Mouse (Mus musculus) lung, embryonic 15.5 days (tissue): ENCODE results near the gene Rflna. TPM values are rescaled to one million over a fixed set of nuclear protein-coding genes. Genes with fewer than 3 reads are reported as not detected.

Experiments
- ATAC-seq: fragments of 200-750 bp; cut with Nextera tagmentation; 2 replicates; pipeline ENCODE4 v1.8.0; 2017; ENCODE audit warnings: moderate number of reproducible peaks, borderline replicate concordance; ENCODE audit not compliant: low FRiP score, low TSS enrichment; ENCODE audit errors: extremely low read depth
- H3K27ac ChIP-seq: fragments of 300-500 bp; sonication (generic); 2 replicates; pipeline ENCODE4 v1.5.1; 2015; ENCODE audit warnings: moderate library complexity, mild to moderate bottlenecking, inconsistent platforms
- H3K27me3 ChIP-seq: fragments of 300-500 bp; sonication (generic); 2 replicates; pipeline ENCODE4 v1.6.1; 2015; ENCODE audit warnings: inconsistent platforms
- H3K36me3 ChIP-seq: fragments of 300-500 bp; sonication (generic); 2 replicates; pipeline ENCODE4 v1.6.1; 2015; ENCODE audit warnings: inconsistent platforms
- H3K4me1 ChIP-seq: fragments of 300-500 bp; sonication (generic); 2 replicates; pipeline ENCODE4 v1.6.1; 2015; ENCODE audit warnings: inconsistent platforms
- H3K4me2 ChIP-seq: fragments of 300-500 bp; sonication (generic); 2 replicates; pipeline ENCODE4 v1.6.1; 2015; ENCODE audit warnings: inconsistent platforms, mild to moderate bottlenecking, moderate library complexity
- H3K4me3 ChIP-seq: fragments of 300-500 bp; sonication (generic); 2 replicates; pipeline ENCODE4 v1.5.1; 2015; ENCODE audit warnings: mild to moderate bottlenecking, inconsistent platforms
- H3K9ac ChIP-seq: fragments of 300-500 bp; sonication (generic); 2 replicates; pipeline ENCODE4 v1.6.1; 2015; ENCODE audit warnings: inconsistent platforms
- H3K9me3 ChIP-seq: fragments of 300-500 bp; sonication (generic); 2 replicates; pipeline ENCODE4 v1.6.1; 2016; ENCODE audit warnings: inconsistent platforms
- WGBS: fragments of 180-500 bp; shearing (Covaris S2); methylation state at CpG from one replicate; pipeline ENCODE4 v1.1.7; 2015; 5-methylcytosine and 5-hydroxymethylcytosine counted together
- polyA plus RNA-seq: library from polyadenylated mRNA; unstranded; fragments of >200 nt; fragmentation: Nextera tagmentation; extraction: Ambion mirVana; gene quantifications from 2 replicates; pipeline ENCODE4 v1.2.1, GENCODE M21; 2015

Rflna gene
- polyA plus RNA-seq, 1 experiment from 2014 or later = 7.7 TPM

DNA sequence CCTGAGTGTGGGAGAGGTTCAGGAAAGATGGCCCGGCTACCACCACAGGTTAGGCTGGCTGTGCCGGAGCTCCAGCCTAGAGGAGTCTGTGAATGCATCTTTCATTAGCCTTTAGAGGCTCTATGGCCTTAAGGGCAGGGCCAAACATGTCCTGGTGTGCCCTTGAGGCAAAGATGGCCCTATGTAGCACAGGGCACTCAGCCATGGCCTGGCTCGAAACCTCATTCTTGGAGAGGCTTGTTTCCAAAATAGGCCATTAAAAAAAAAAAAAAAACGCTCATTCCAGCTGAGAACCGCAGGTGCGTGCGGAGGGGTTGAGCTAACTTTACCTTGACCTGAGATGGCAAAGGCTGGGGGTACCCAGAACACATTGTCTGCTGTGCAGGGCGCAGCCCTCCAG lies 8.6 kb downstream of the Rflna start:
- 90% methylated on average over 8 of the region's 8 CpGs for WGBS
- H3K36me3 ChIP-seq = peaks cover 12% of the 10 kb centered on the region

DNA sequence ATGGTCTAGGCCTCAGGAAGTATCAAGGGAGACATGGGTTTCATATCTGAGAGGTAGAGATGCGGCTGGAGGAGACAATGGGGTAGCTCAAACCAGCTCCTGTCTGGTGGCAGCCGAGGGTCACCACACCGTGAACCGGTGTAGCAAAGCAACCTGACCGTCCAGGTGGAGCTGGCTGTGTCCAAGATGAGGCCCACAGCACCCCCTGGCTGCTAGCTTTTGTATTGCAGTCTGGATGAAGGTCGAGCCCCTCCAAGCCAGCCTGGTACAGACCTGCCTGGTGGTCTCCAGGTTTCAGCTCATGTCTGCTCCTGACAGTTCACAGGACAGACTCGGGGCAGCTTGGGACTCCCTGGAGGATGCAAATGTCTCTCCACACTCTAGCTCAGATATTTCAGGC lies 11.5 kb downstream of the Rflna start:
- Histone ChIP-seq H3K27me3 (no peaks in the 10 kb centered on the region), H3K27ac (no peak overlapping the region), H3K9ac (no peak overlapping the region), H3K4me3 (no peak overlapping the region), H3K4me2 (no peak overlapping the region), H3K9me3 (no peaks in the 10 kb centered on the region), H3K36me3 (peaks cover 40% of the 10 kb centered on the region), H3K4me1 (no peaks in the 10 kb centered on the region)
- no peak for ATAC-seq
- WGBS = 47% methylated on average over 7 of the region's 7 CpGs

More for the DNA sequence above, 8.6 kb downstream of the Rflna start:
- no peak overlapping the region for H3K4me2 ChIP-seq
- H3K9ac ChIP-seq = no peak overlapping the region
- H3K27me3 ChIP-seq = no peaks in the 10 kb centered on the region
- no peak for ATAC-seq
- H3K4me1 ChIP-seq = peaks cover 10% of the 10 kb centered on the region
- no peaks in the 10 kb centered on the region for H3K9me3 ChIP-seq
- no peak overlapping the region for H3K4me3 ChIP-seq
- H3K27ac ChIP-seq = no peak overlapping the region

DNA sequence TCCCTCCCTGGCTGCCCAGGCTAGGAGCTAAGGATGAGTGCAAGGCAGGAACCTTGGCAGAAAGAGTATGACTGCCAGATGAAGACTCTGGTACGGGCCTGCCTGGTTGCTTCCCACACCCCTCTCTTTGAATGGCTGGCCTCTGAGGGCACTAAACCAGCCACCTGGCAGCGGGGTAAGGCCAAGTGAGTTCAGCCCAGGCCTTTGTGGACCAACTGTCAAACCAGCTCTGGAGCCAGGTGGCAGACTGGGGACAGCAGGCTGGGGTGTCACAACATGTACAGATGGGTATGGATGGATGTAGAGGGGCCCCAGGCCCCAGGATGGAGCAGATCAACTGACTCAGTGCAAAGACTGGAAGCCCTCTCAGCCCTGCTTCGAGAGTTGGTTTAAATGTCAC lies 12.0 kb downstream of the Rflna start:
- Histone ChIP-seq H3K4me3 (no peak overlapping the region), H3K27me3 (no peaks in the 10 kb centered on the region), H3K36me3 (peaks cover 44% of the 10 kb centered on the region), H3K4me1 (no peaks in the 10 kb centered on the region), H3K4me2 (no peak overlapping the region), H3K9me3 (no peaks in the 10 kb centered on the region), H3K9ac (no peak overlapping the region), H3K27ac (no peak overlapping the region)
- ATAC-seq = no peak
- WGBS = 85% methylated on average over 3 of the region's 3 CpGs

DNA sequence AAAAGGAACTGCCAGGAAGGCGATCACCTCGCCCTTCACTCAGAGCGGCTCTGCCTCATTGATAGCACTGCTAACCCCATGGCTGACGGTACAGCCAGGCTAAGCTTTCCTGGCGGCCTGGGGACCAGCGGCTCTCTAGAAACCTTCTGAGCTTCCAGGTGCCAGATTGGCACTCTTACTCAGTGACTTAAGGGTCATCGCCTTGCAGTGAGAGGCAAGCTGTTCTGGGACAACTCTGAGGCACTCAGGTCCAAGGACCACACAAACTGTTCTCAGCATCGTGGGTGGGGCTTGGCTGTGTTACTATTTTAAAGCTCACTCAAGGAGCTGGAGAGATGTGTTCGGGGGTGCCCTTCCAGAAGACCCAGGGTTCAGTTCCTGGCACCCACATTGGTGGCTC lies 12.6 kb downstream of the Rflna start:
- peaks cover 44% of the 10 kb centered on the region for H3K36me3 ChIP-seq

DNA sequence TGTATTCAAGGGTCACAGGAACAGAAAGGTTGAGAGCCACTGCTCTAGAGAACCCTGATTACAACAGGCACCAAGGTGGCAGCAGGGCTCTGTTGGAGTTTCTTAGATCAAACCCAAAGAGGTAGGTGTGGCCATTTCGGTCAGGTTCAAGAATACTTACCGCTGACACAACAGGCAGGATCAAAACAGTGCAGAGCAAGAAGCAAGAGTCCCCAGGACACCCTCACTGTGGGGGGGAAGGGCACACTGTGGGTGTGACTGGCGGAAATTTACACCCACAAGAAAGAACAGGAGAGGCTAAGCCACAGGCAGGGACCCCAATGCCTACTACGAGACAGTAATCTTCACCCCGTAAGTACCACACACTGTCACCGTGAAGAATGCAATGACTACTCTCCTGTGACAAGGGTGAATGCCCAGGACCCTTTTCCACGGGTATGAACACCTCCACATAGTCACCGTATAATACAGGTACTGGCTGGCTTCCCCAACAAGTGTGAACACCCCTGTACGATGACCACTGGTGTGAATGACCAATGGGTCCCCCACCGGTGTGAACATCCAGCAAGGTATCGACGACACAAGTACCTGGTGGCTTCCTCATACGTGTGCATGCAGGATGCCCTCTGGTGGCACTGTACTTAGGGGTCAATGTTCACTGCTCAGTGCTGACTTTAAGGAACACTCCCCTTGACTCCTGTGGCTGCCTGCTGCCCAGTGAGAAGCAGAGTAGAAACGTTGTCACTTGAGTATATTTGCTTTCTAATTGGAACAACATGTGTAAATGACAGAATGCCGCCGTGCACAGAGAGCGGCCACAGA lies 13.6 kb downstream of the Rflna start:
- Histone ChIP-seq H3K9ac (no peak overlapping the region), H3K4me3 (no peak overlapping the region), H3K36me3 (peaks cover 45% of the 10 kb centered on the region), H3K9me3 (no peaks in the 10 kb centered on the region), H3K27ac (no peak overlapping the region), H3K4me1 (no peaks in the 10 kb centered on the region), H3K27me3 (no peaks in the 10 kb centered on the region), H3K4me2 (no peak overlapping the region)
- no peak for ATAC-seq
- WGBS = 82% methylated on average over 17 of the region's 17 CpGs

More for the DNA sequence above, 12.6 kb downstream of the Rflna start:
- H3K27ac ChIP-seq = no peak overlapping the region
- ATAC-seq = no peak
- 84% methylated on average over 9 of the region's 9 CpGs for WGBS
- H3K4me2 ChIP-seq = no peak overlapping the region
- H3K4me1 ChIP-seq = no peaks in the 10 kb centered on the region
- H3K9ac ChIP-seq = no peak overlapping the region
- no peaks in the 10 kb centered on the region for H3K9me3 ChIP-seq
- H3K27me3 ChIP-seq = no peaks in the 10 kb centered on the region
- no peak overlapping the region for H3K4me3 ChIP-seq

DNA sequence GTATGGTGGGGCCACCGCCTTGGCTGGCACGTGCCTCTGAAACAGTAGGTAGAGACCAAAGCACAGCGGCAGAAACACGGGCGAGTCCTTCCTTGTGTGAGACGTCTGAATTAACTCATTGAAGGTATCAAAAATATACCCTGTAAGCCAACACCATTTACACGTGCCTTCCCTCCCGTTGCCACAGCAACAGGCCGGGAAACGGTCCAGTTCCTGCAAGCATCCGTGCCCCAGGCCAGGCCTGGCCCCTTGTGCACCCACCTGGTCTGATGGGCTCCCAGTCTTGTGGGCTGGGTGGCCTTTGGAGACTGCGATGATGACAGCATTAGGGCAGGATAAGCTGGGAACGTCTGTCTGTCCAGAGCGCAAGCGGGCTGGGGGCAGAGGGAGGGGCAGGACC lies 14.3 kb downstream of the Rflna start:
- WGBS = 59% methylated on average over 15 of the region's 15 CpGs
- Histone ChIP-seq H3K27me3 (no peaks in the 10 kb centered on the region), H3K4me1 (no peaks in the 10 kb centered on the region), H3K9me3 (no peaks in the 10 kb centered on the region), H3K27ac (no peak overlapping the region), H3K4me3 (no peak overlapping the region), H3K4me2 (no peak overlapping the region), H3K36me3 (peaks cover 50% of the 10 kb centered on the region), H3K9ac (no peak overlapping the region)
- no peak for ATAC-seq

DNA sequence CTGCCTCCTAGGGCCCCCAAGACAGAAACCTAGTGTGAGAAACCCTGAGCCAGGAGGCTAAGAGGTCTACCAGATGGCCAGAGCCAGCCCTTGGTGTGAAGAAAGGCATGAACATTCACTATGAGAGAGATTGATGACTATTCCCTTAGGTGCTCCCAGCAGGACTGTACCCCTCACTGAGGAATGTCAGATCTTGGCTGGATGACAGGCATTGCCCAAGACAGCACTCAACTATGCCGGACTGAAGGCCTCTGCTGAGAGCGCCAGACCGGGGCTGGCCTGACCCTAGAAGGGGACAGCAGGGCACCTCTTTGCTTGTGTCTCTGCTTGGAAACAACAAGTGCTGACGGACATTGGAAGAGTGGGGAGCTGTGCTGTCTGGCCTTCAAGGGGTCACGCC lies 16.1 kb downstream of the Rflna start:
- Histone ChIP-seq H3K27me3 (no peaks in the 10 kb centered on the region), H3K9ac (no peak overlapping the region), H3K4me3 (no peak overlapping the region), H3K4me2 (no peak overlapping the region), H3K4me1 (no peaks in the 10 kb centered on the region), H3K27ac (no peak overlapping the region), H3K36me3 (peaks cover 68% of the 10 kb centered on the region), H3K9me3 (no peaks in the 10 kb centered on the region)
- 68% methylated on average over 5 of the region's 5 CpGs for WGBS
- ATAC-seq = no peak

DNA sequence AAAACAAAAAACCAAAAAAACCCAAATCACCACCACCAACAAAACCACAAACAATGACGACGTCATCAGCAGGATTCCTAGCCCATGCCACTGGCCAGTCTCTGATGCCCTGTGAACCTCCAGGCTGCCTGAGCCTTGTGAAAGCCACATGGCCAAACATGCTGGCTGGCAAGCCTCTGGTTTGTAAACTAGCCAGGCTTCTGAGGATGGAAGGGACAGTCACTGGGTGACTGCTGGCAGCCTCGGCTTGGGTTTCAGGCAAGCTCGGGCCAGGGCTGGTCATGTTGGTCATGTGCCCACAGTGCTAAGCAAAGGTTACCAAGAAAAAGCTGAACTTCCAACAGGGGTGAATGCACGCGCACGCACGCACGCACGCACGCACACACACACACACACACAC lies 18.3 kb downstream of the Rflna start:
- Histone ChIP-seq H3K4me1 (no peaks in the 10 kb centered on the region), H3K4me2 (no peak overlapping the region), H3K27ac (no peak overlapping the region), H3K9me3 (no peaks in the 10 kb centered on the region), H3K27me3 (no peaks in the 10 kb centered on the region), H3K9ac (no peak overlapping the region), H3K4me3 (no peak overlapping the region), H3K36me3 (peaks cover 80% of the 10 kb centered on the region)
- ATAC-seq = no peak
- WGBS = 79% methylated on average over 11 of the region's 11 CpGs

DNA sequence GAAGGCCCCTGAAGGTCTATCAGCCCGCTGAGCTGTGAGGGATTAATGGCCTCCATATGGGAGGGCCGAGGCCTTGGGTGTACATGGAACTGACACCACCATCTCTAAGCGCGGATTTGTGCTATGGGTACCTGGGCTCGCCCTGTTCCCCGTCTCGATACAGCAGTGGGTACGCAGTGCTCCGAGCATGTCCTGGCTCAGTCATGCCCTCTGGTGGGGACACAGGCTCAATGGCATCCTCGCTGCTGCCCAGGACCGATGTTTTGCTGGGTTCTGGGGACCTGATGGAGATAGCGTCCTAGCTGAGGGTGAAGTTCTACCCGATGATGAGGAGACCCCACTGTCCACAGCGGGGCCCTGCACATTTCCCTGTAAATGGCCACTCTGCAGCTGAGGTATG lies 21.0 kb downstream of the Rflna start:
- ATAC-seq = no peak
- H3K9me3 ChIP-seq = no peaks in the 10 kb centered on the region
- WGBS = 80% methylated on average over 14 of the region's 14 CpGs

DNA sequence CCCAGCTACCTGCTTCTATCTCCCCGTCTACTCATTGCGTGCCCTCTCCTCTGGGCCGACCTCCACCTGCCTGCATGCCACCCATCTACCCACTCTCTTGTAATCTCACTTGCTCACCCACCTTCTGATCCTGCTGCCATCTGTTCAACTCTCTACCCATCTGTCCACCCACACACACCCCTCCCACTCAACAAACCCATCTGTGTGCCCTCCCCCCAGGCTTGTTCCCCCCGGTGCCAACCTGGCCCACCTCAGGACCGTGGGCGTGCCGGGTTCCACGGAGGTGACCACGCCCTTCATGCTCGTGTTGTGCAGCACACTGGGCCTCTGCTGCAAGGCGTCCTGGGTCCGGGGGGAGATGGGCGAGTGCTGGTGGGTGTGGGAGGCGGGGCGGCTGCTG lies 25.4 kb downstream of the Rflna start:
- no peak for ATAC-seq
- Histone ChIP-seq H3K27ac (no peak overlapping the region), H3K4me2 (no peak overlapping the region), H3K4me3 (no peak overlapping the region), H3K9ac (no peak overlapping the region), H3K36me3 (peaks cover 99% of the 10 kb centered on the region), H3K27me3 (no peaks in the 10 kb centered on the region), H3K9me3 (no peaks in the 10 kb centered on the region), H3K4me1 (no peaks in the 10 kb centered on the region)
- 96% methylated on average over 15 of the region's 15 CpGs for WGBS

More for the DNA sequence above, 21.0 kb downstream of the Rflna start:
- Histone ChIP-seq H3K36me3 (peaks cover 81% of the 10 kb centered on the region), H3K9ac (no peak overlapping the region), H3K4me3 (no peak overlapping the region), H3K27ac (no peak overlapping the region), H3K27me3 (no peaks in the 10 kb centered on the region), H3K4me1 (no peaks in the 10 kb centered on the region), H3K4me2 (no peak overlapping the region)

DNA sequence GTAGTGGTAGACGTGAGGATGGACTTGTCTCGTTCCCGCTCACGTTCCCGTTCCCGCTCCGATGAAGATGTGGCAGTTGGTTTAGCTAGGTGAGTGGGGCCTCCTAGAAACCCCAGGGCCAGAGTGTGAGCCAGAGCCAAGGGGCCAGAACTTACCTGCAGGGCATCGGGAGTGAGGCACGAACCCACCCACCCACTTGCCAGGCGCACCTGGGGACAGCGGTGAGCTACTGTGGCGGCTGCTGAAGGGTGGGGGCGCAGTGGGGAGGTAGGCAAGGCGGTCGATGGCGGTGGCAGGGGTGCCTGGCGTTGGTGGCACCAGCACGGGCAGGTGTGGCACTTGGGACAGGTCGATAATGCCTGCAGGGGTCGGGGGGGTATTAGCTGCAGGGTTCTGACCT lies 25.9 kb downstream of the Rflna start:
- H3K36me3 ChIP-seq = peaks cover 99% of the 10 kb centered on the region
- no peak overlapping the region for H3K27ac ChIP-seq
- H3K4me1 ChIP-seq = no peaks in the 10 kb centered on the region
- no peaks in the 10 kb centered on the region for H3K9me3 ChIP-seq
- WGBS = 96% methylated on average over 20 of the region's 20 CpGs
- no peaks in the 10 kb centered on the region for H3K27me3 ChIP-seq
- H3K9ac ChIP-seq = no peak overlapping the region
- no peak overlapping the region for H3K4me3 ChIP-seq
- no peak overlapping the region for H3K4me2 ChIP-seq
- ATAC-seq = no peak

DNA sequence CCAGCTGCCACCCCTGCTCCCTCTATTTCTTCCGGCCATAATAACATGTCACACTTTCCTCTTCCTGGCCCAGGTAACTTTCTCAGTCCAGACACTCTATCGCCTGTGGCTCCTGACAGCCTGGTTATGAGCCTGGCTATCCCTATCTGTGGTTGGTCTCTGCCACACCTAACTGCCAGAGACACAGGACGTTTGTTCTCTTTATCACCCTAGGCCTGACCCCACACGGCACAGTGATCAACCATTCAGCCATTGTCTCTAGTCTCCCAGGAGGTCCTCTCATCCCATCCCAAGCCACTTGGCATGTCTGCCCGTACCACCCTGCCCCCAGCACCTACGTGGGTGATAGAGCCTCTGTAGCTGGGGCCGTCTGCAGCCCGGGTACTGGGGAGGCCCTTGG lies 33.5 kb downstream of the Rflna start:
- H3K27ac ChIP-seq = no peak overlapping the region
- H3K9ac ChIP-seq = no peak overlapping the region
- no peak for ATAC-seq
- no peaks in the 10 kb centered on the region for H3K27me3 ChIP-seq
- no peak overlapping the region for H3K4me2 ChIP-seq
- no peaks in the 10 kb centered on the region for H3K9me3 ChIP-seq
- no peak overlapping the region for H3K4me3 ChIP-seq
- H3K36me3 ChIP-seq = peaks cover 87% of the 10 kb centered on the region
- H3K4me1 ChIP-seq = no peaks in the 10 kb centered on the region
- WGBS = 85% methylated on average over 8 of the region's 8 CpGs
